Mouse (Mus musculus) C2C12 (cell line): ENCODE data around the gene Klhl3. TPM values are rescaled to one million over a fixed set of nuclear protein-coding genes. Genes with fewer than 3 reads are reported as not detected.

Experiments used
- H3K27me3 ChIP-seq: one replicate; pipeline ENCODE4 v1.6.1; 2011; ENCODE audit not compliant: control insufficient read depth, insufficient read depth, insufficient read length
- H3K36me3 ChIP-seq: one replicate; pipeline ENCODE4 v1.6.1; 2011; ENCODE audit not compliant: control insufficient read depth, insufficient read depth
- H3K4me3 ChIP-seq: one replicate; pipeline ENCODE4 v1.5.1; 2011; ENCODE audit warnings: mild to moderate bottlenecking, control low read depth; ENCODE audit not compliant: poor library complexity, insufficient read depth, severe bottlenecking
- H3K79me2 ChIP-seq: one replicate; pipeline ENCODE4 v1.6.1; 2011; ENCODE audit not compliant: control insufficient read depth, insufficient read depth
- H3K79me3 ChIP-seq: one replicate; pipeline ENCODE4 v1.6.1; 2011; ENCODE audit warnings: low read depth, control low read depth
- H3ac ChIP-seq: one replicate; pipeline ENCODE3; 2011; ENCODE audit warnings: low read depth; ENCODE audit not compliant: control insufficient read depth, insufficient read length
- CEBPB ChIP-seq: IDR thresholded peaks from one replicate; pipeline ENCODE4 v1.6.1; 2011; ENCODE audit warnings: low read depth, mild to moderate bottlenecking, control low read depth, moderate library complexity
- CTCF ChIP-seq: IDR thresholded peaks from one replicate; pipeline ENCODE4 v1.5.1; 2011; ENCODE audit not compliant: control insufficient read depth, insufficient read depth, insufficient read length
- FOSL1 ChIP-seq: IDR thresholded peaks from one replicate; pipeline ENCODE4 v1.8.0; 2011; ENCODE audit warnings: mild to moderate bottlenecking, low read length; ENCODE audit not compliant: poor library complexity, insufficient read depth, severe bottlenecking
- MAX ChIP-seq: IDR thresholded peaks from one replicate; pipeline ENCODE4 v1.6.1; 2011; ENCODE audit warnings: mild to moderate bottlenecking, control low read depth
- MYOD1 ChIP-seq: IDR thresholded peaks from one replicate; pipeline ENCODE4 v1.6.1; 2011; ENCODE audit warnings: low read depth; ENCODE audit not compliant: control insufficient read depth, insufficient read length
- MYOG ChIP-seq: IDR thresholded peaks from one replicate; pipeline ENCODE4 v1.6.1; 2011; ENCODE audit not compliant: control insufficient read depth, insufficient read length; ENCODE audit errors: extremely low read depth
- USF1 ChIP-seq: IDR thresholded peaks from one replicate; pipeline ENCODE4 v1.6.1; 2011; ENCODE audit warnings: low read depth, mild to moderate bottlenecking, control low read depth, moderate library complexity
- polyA plus RNA-seq: library from polyadenylated mRNA; unstranded; fragments of >200 nt; fragmentation: generic; extraction: Trizol; gene quantifications from one replicate; pipeline ENCODE4 v1.2.1, GENCODE M21; 2012; ENCODE audit warnings: missing spikeins

Klhl3 gene
- polyA plus RNA-seq, 1 experiment = 0.01 TPM

DNA sequence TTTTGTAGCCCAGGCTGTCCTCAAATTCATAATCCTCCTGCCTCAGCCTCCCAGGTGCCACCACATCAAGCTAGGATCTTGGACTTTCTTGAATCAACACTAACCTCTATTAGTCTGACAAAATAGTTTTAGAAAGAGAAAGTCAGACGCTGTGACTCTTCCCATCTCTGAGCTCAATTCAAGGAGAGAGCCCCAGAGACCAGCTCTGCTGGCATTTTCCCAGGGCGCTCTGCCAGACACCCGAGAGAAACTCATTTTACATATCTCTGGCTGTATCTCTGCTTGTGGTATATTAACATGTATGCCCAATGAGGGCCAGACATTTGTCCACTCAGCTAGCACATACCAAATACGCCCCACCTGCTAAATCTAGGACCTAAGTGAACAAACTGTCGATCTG, 35.0 kb downstream of the Klhl3 start:
- Histone ChIP-seq H3K36me3 (no peaks in the 10 kb centered on the region), H3K27me3 (peaks cover 20% of the 10 kb centered on the region), H3K79me3 (no peaks in the 10 kb centered on the region), H3ac (no peak overlapping the region), H3K4me3 (no peak overlapping the region), H3K79me2 (no peaks in the 10 kb centered on the region)
- no peak for TF ChIP-seq FOSL1
- no peak for TF ChIP-seq MAX
- TF ChIP-seq CEBPB = no peak
- TF ChIP-seq MYOD1 = no peak
- no peak for TF ChIP-seq CTCF
- TF ChIP-seq MYOG = no peak
- no peak for TF ChIP-seq USF1

DNA sequence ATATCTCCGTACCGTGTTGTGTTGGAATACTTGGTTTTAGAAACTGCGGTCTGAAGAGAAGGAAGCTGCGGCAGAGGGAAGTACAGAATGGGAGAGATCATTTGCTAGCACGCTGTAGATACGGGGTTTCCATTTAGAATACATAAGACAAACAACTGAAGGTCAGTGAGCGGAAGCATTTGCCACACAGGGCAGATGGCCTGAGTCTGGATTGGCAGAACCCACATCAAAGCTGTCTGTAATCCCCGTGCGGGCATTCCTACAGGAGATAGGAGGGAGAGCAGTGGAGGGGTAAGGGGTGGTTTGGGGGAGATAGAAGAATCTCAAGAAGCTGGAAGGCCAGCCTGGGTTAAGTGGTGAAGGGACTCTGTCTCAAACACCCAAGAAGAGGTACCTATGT, 38.5 kb downstream of the Klhl3 start:
- no peaks in the 10 kb centered on the region for H3K36me3 ChIP-seq

DNA sequence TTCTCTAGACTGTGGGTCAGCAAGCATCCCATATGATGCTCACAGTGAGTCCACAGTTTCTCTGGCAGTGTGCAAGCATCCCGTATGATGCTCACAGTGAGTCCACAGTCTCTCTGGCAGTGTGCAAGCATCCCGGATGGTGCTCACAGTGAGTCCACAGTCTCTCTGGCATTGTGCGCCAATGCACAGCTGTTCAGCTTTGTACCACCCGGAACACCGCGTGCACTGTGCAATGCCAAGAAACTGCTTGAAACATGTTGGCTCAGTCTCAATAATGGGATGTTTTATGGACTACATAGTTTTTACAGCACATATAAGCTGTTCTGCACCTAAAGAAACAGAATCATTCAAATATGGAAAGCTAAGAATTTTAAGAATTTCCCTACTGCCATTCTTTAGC, 38.9 kb downstream of the Klhl3 start:
- Histone ChIP-seq H3K79me3 (no peaks in the 10 kb centered on the region), H3K4me3 (no peak overlapping the region), H3K36me3 (no peaks in the 10 kb centered on the region), H3ac (no peak overlapping the region), H3K27me3 (peaks cover 24% of the 10 kb centered on the region), H3K79me2 (no peaks in the 10 kb centered on the region)
- TF ChIP-seq CEBPB (no peak), CTCF (no peak), USF1 (no peak), MYOD1 (no peak), MYOG (no peak), FOSL1 (no peak), MAX (no peak)

More for the DNA sequence above, 38.5 kb downstream of the Klhl3 start:
- H3K79me2 ChIP-seq = no peaks in the 10 kb centered on the region
- H3K27me3 ChIP-seq = peaks cover 24% of the 10 kb centered on the region
- no peak overlapping the region for H3K4me3 ChIP-seq
- TF ChIP-seq MYOG (no peak), USF1 (no peak), CEBPB (no peak), MYOD1 (no peak), CTCF (no peak), MAX (no peak)
- H3K79me3 ChIP-seq = no peaks in the 10 kb centered on the region
- no peak overlapping the region for H3ac ChIP-seq

DNA sequence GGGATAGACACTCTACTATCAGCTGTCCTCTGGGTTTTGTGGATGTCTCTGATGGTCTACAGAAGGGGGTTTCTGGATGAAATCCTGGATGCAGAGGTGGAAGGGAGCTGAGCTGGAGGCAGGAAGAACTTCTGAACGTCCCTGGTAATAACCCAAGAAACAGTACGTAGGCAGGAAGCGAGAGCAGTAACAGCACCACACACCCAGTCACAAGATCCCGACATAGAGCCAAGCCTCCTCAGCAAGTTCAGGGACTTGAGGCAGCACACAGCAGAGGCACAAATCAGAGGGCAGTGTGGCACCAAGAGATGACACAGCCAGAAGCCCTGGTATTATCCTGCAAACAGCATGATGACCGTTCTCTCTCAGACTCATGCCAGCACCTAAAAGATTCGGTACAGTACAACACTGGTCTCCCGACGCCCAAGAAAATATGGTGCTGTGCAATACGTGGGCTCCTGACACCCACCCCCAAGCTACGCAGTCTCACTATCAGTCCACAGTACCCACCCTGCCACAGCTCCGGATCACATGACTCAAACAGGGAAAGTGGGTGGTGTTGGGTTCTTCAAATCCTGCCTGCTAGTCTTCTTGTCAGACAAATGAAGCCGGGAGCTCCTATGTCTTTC, 40.0 kb downstream of the Klhl3 start:
- H3K79me2 ChIP-seq = no peaks in the 10 kb centered on the region
- TF ChIP-seq CEBPB (no peak), MYOG (no peak), USF1 (no peak), MAX (no peak), MYOD1 (no peak), FOSL1 (no peak), CTCF (no peak)
- no peaks in the 10 kb centered on the region for H3K36me3 ChIP-seq
- H3K27me3 ChIP-seq = peaks cover 24% of the 10 kb centered on the region
- no peak overlapping the region for H3ac ChIP-seq
- no peaks in the 10 kb centered on the region for H3K79me3 ChIP-seq
- no peak overlapping the region for H3K4me3 ChIP-seq

DNA sequence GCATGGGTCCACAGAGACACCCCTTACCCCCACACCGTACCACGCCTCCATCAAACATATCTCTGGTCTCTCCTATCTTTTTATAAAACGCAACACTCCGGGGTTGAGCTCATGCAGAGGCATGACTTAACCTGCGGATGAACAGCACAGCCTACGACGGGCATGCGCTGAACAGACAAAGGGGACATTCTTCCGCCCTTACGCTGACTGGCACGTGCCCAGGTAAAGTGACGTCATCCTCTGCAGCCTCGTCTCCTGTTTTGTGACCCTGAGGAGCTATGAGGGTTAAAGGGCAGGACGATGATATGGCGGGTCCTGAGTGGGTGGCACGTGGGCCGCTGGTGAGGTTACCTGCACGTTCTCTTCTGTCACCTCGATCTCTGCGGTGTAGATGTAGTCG, 42.2 kb downstream of the Klhl3 start:
- Histone ChIP-seq H3K27me3 (peaks cover 24% of the 10 kb centered on the region), H3K79me3 (no peaks in the 10 kb centered on the region), H3K79me2 (no peaks in the 10 kb centered on the region), H3K36me3 (no peaks in the 10 kb centered on the region), H3K4me3 (no peak overlapping the region), H3ac (no peak overlapping the region)
- TF ChIP-seq CEBPB = no peak
- TF ChIP-seq MYOG = no peak
- no peak for TF ChIP-seq USF1
- no peak for TF ChIP-seq FOSL1
- no peak for TF ChIP-seq CTCF
- no peak for TF ChIP-seq MAX
- no peak for TF ChIP-seq MYOD1

DNA sequence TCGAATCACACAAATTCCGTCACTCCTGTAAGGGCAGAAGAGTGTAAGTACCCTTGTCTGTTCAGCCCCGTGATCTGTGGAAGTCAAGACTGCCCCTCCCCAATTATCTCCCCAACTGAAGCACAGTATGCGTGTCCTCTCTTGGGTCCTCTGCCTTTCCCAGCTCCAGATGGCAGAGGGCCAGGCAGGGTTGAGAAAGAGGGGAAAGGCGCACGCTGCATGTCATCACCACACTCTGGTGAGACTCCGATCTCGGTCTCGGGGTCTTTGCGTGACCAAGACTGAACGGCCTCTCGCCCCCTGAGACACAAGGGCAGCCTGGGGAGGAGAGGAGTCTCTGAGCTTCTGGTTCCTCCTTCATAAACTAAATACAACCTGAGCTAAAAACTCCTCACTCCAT, 42.9 kb downstream of the Klhl3 start:
- no peaks in the 10 kb centered on the region for H3K36me3 ChIP-seq
- H3K27me3 ChIP-seq = peaks cover 24% of the 10 kb centered on the region
- no peak overlapping the region for H3ac ChIP-seq
- H3K79me2 ChIP-seq = no peaks in the 10 kb centered on the region
- H3K4me3 ChIP-seq = no peak overlapping the region
- H3K79me3 ChIP-seq = no peaks in the 10 kb centered on the region
- TF ChIP-seq MYOG = no peak
- no peak for TF ChIP-seq USF1
- TF ChIP-seq CTCF = no peak
- TF ChIP-seq CEBPB = no peak
- TF ChIP-seq FOSL1 = no peak
- TF ChIP-seq MYOD1 = no peak
- TF ChIP-seq MAX = no peak
